ENCODE assay signal across 22 mouse cellular contexts in the genomic region with DNA sequence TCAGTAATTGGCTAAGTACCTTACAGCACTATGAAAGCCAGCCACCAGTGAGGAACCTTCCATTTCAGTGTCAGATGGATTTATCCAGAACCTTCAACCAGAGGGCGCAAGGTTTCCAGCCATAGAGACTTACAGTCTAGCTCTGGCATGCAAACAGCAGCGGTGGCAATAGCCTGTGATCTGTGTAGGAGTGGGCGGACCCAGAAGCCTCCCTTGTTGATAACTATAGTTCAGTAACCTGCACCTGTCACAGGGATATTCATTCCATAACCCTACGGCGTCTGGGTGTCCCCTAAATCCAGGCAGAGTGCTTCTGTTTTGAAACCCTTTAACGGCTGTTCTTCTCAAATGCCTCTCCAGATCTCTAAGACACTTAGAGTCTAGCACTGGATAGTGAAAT. TPM values are rescaled to one million over a fixed set of nuclear protein-coding genes. Genes with fewer than 3 reads are reported as not detected.
DNase-seq lines count a peak whose midpoint lies in the region; ATAC-seq and TF ChIP-seq lines count a peak whose summit lies in the region.
"Had no signal": no experiment of that assay in that cellular context is flagged by ENCODE, and none has a peak within 500 bp of the region (broad histone marks: within the 10 kb centered on the region; RNA-seq: fewer than 3 reads in every experiment).

No protein-coding gene starts in this region.

- 64% methylated on average over 6 of the region's 6 CpGs for whole genome bisulfite sequencing in heart, postnatal 0 days
- WGBS in liver, embryonic 14.5 days (ENCODE audit: insufficient replicate concordance) = 69% methylated on average over 6 of the region's 6 CpGs
- WGBS in liver, embryonic 11.5 days = 75% methylated on average over 6 of the region's 6 CpGs
- 22% methylated on average over 6 of the region's 6 CpGs for WGBS in small intestine, adult 2 months
- WGBS in forebrain, embryonic 12.5 days = 88% methylated on average over 6 of the region's 6 CpGs

- TF ChIP-seq EP300 in heart, postnatal 0 days (IDR thresholded peaks at IDR 0.05; ENCODE audit: low read depth) = no peak
- no peak for TF ChIP-seq EP300 in liver, embryonic 14.5 days (IDR thresholded peaks at IDR 0.05; ENCODE audit: low read depth)

- H3K4me3 ChIP-seq in heart, postnatal 0 days (ENCODE audit: low read depth, low read length) = no peak overlapping the region
- no peak overlapping the region for H3K4me3 ChIP-seq in liver, embryonic 14.5 days (ENCODE audit: insufficient read depth in 1 of 2, low read depth in 2 of 2, low read length in 2 of 2)
- no peak overlapping the region for H3K4me3 ChIP-seq in liver, embryonic 11.5 days (ENCODE audit: low read depth, low read length)
- no peak overlapping the region for H3K4me3 ChIP-seq in small intestine, adult 2 months (ENCODE audit: low read depth, low read length)
- no peak overlapping the region for H3K4me3 ChIP-seq in forebrain, embryonic 12.5 days (replicated peaks)
- H3K4me3 ChIP-seq: embryonic facial prominence, embryonic 15.5 days; erythroblast, embryonic 14.5 days; forebrain, embryonic 10.5 days; forebrain, embryonic 15.5 days; heart, embryonic 13.5 days; hindbrain, embryonic 13.5 days had no signal

- intact Hi-C loops in heart, postnatal 14 days (cut with DNase I) = no loop called here

- no peak for ATAC-seq in heart, postnatal 0 days (ENCODE audit: insufficient read depth, low read depth)
- ATAC-seq in liver, embryonic 14.5 days (ENCODE audit: insufficient read depth) = no peak
- ATAC-seq in liver, embryonic 11.5 days (replicated peaks; ENCODE audit: low FRiP score) = no peak
- ATAC-seq in forebrain, embryonic 12.5 days (ENCODE audit: low FRiP score) = no peak
- ATAC-seq: forebrain, embryonic 15.5 days; hindbrain, postnatal 0 days had no signal

- H3K9me3 ChIP-seq in heart, postnatal 0 days (replicated peaks; ENCODE audit: control insufficient read depth, low read length) = no peaks in the 10 kb centered on the region
- no peaks in the 10 kb centered on the region for H3K9me3 ChIP-seq in liver, embryonic 14.5 days (ENCODE audit: control insufficient read depth, low read length)
- H3K9me3 ChIP-seq in liver, embryonic 11.5 days (ENCODE audit: control insufficient read depth, low read length) = no peaks in the 10 kb centered on the region
- no peaks in the 10 kb centered on the region for H3K9me3 ChIP-seq in forebrain, embryonic 12.5 days
- H3K9me3 ChIP-seq: embryonic facial prominence, embryonic 15.5 days; forebrain, embryonic 10.5 days; forebrain, embryonic 15.5 days; G1E; heart, embryonic 13.5 days; hindbrain, embryonic 13.5 days had no signal

- no peak overlapping the region for H3K9ac ChIP-seq in heart, postnatal 0 days (replicated peaks; ENCODE audit: low read depth, low read length)
- no peak overlapping the region for H3K9ac ChIP-seq in liver, embryonic 14.5 days (replicated peaks)
- no peak overlapping the region for H3K9ac ChIP-seq in liver, embryonic 11.5 days (ENCODE audit: low read depth, low read length)
- H3K9ac ChIP-seq in forebrain, embryonic 12.5 days = no peak overlapping the region
- H3K9ac ChIP-seq: embryonic facial prominence, embryonic 15.5 days; forebrain, embryonic 15.5 days; heart, embryonic 13.5 days; hindbrain, embryonic 13.5 days had no signal

- H3K36me3 ChIP-seq in heart, postnatal 0 days (replicated peaks; ENCODE audit: control insufficient read depth, insufficient read depth, low read length) = 0 out of 2 replicates have a peak, but pooled peaks cover 3% of the 10 kb centered on the region
- no peaks in the 10 kb centered on the region for H3K36me3 ChIP-seq in liver, embryonic 14.5 days (replicated peaks; ENCODE audit: control insufficient read depth, insufficient read depth, low read depth)
- H3K36me3 ChIP-seq in liver, embryonic 11.5 days (ENCODE audit: control insufficient read depth, insufficient read depth, low read length) = no peaks in the 10 kb centered on the region; the same call in 1 of the 2 replicates
- peaks cover 2% of the 10 kb centered on the region; the same call in 1 of the 2 replicates for H3K36me3 ChIP-seq in small intestine, adult 2 months (ENCODE audit: control insufficient read depth, insufficient read depth, low read length)
- no peaks in the 10 kb centered on the region for H3K36me3 ChIP-seq in forebrain, embryonic 12.5 days (replicated peaks)

- peak; percentile 21; the same call in 1 of the 2 replicates for TF ChIP-seq CTCF in heart, postnatal 0 days (IDR thresholded peaks at IDR 0.05; ENCODE audit: low read depth)
- peak; percentile 13; the same call in 1 of the 2 replicates for TF ChIP-seq CTCF in liver, embryonic 14.5 days (IDR thresholded peaks at IDR 0.05; ENCODE audit: low read depth)
- TF ChIP-seq CTCF in small intestine, adult 2 months (IDR thresholded peaks at IDR 0.05; ENCODE audit: extremely low read depth, insufficient read length, insufficient replicate concordance, low read depth, low read length) = peak; percentile 25; the same call in 1 of the 2 replicates

- no peak overlapping the region for H3K27ac ChIP-seq in heart, postnatal 0 days (ENCODE audit: low read depth)
- H3K27ac ChIP-seq in liver, embryonic 14.5 days = no peak overlapping the region
- H3K27ac ChIP-seq in liver, embryonic 11.5 days (ENCODE audit: low read depth, low read length) = no peak overlapping the region
- no peak overlapping the region for H3K27ac ChIP-seq in small intestine, adult 2 months (ENCODE audit: insufficient read depth, low read depth, low read length)
- no peak overlapping the region for H3K27ac ChIP-seq in forebrain, embryonic 12.5 days
- H3K27ac ChIP-seq: embryonic facial prominence, embryonic 15.5 days; forebrain, embryonic 10.5 days; forebrain, embryonic 15.5 days; heart, embryonic 13.5 days; hindbrain, embryonic 13.5 days; hindbrain, postnatal 0 days had no signal

- DNase-seq in heart, postnatal 0 days (ENCODE audit: low spot score) = no peak
- no peak for DNase-seq in heart, postnatal 14 days
- no peak for DNase-seq in liver, embryonic 14.5 days (ENCODE audit: low read depth in 3 of 3, low spot score in 3 of 3)
- no peak for DNase-seq in liver, embryonic 11.5 days (ENCODE audit: low spot score)
- DNase-seq in testis, postnatal 10 days (ENCODE audit: low spot score) = peak; percentile 49
- DNase-seq in testis, postnatal 14 days (ENCODE audit: low spot score) = no peak
- DNase-seq: adrenal gland, postnatal 10 days; cerebellum, adult 11 months; cerebellum, adult 8-10 months; cerebellum, postnatal 14 days; gastrocnemius, postnatal 10 days; heart, postnatal 10 days had no signal

- no peak for TF ChIP-seq POLR2A in small intestine, adult 2 months (IDR thresholded peaks at IDR 0.05; ENCODE audit: low read depth, low read length)

- no peak overlapping the region for H3K4me2 ChIP-seq in heart, postnatal 0 days (ENCODE audit: low read depth, low read length)
- H3K4me2 ChIP-seq in liver, embryonic 14.5 days (ENCODE audit: low read depth) = no peak overlapping the region
- H3K4me2 ChIP-seq in liver, embryonic 11.5 days = no peak overlapping the region
- no peak overlapping the region for H3K4me2 ChIP-seq in forebrain, embryonic 12.5 days
- H3K4me2 ChIP-seq: embryonic facial prominence, embryonic 15.5 days; forebrain, embryonic 15.5 days; heart, embryonic 13.5 days; hindbrain, embryonic 13.5 days had no signal

- no peaks in the 10 kb centered on the region for H3K27me3 ChIP-seq in heart, postnatal 0 days (ENCODE audit: control insufficient read depth, insufficient read depth, low read length)
- H3K27me3 ChIP-seq in liver, embryonic 14.5 days (ENCODE audit: control insufficient read depth, insufficient read depth, low read length) = no peaks in the 10 kb centered on the region
- H3K27me3 ChIP-seq in liver, embryonic 11.5 days (replicated peaks; ENCODE audit: control insufficient read depth, insufficient read depth, low read length) = no peaks in the 10 kb centered on the region
- H3K27me3 ChIP-seq in small intestine, adult 2 months (ENCODE audit: control insufficient read depth, insufficient read depth, low read length) = no peaks in the 10 kb centered on the region
- H3K27me3 ChIP-seq in forebrain, embryonic 12.5 days = no peaks in the 10 kb centered on the region; the same call in 1 of the 2 replicates
- H3K27me3 ChIP-seq: embryonic facial prominence, embryonic 15.5 days; forebrain, embryonic 15.5 days; heart, embryonic 13.5 days; hindbrain, embryonic 13.5 days had no signal

- peaks cover 10% of the 10 kb centered on the region for H3K4me1 ChIP-seq in heart, postnatal 0 days (ENCODE audit: control insufficient read depth, insufficient read depth)
- H3K4me1 ChIP-seq in liver, embryonic 14.5 days (replicated peaks; ENCODE audit: control insufficient read depth in 2 of 2, insufficient read depth in 2 of 2, low read length in 1 of 2) = peaks cover 0 to 13% of the 10 kb centered on the region in 2 experiments; a peak in 2 of 4 replicates
- H3K4me1 ChIP-seq in liver, embryonic 11.5 days (replicated peaks; ENCODE audit: control insufficient read depth, insufficient read depth, low read length) = peaks cover 13% of the 10 kb centered on the region
- peaks cover under 1% of the 10 kb centered on the region; the same call in 1 of the 2 replicates for H3K4me1 ChIP-seq in small intestine, adult 2 months (ENCODE audit: control insufficient read depth, insufficient read depth, insufficient read length, low read length)
- no peaks in the 10 kb centered on the region for H3K4me1 ChIP-seq in forebrain, embryonic 12.5 days
- H3K4me1 ChIP-seq: embryonic facial prominence, embryonic 15.5 days; forebrain, embryonic 15.5 days; hindbrain, embryonic 13.5 days had no signal

RNA-seq across cellular contexts. Expression of a gene that starts 19.5 kb away (rescaled TPM):
- 23.7 and 24.3 TPM in 2 replicates for total RNA-seq in heart, postnatal 0 days (2014; rRNA removed; ENCODE audit: low replicate concordance)
- polyA plus RNA-seq in heart, postnatal 0 days (2015; fragmentation: Nextera tagmentation; extraction: Ambion mirVana) = 25.5 and 26.9 TPM in 2 replicates
- 10 to 100 TPM; 11.2 to 15.0 TPM for total RNA-seq in heart, postnatal 14 days (2021)
- 8.8 and 9.0 TPM in 2 replicates for polyA plus RNA-seq in liver, embryonic 14.5 days (2012; rRNA removed)
- 12.1 and 14.3 TPM in 2 replicates for polyA plus RNA-seq in liver, embryonic 14.5 days (2014; fragmentation: Nextera tagmentation; extraction: Ambion mirVana)
- 20.1 and 21.0 TPM in 2 replicates for polyA plus RNA-seq in liver, embryonic 11.5 days (2014; fragmentation: Nextera tagmentation; extraction: Ambion mirVana)
- 50.4 and 159 TPM in 2 replicates for polyA plus RNA-seq in small intestine, adult 2 months (2012; rRNA removed)
- 15.7 and 16.5 TPM in 2 replicates for polyA plus RNA-seq in forebrain, embryonic 12.5 days (2016; fragmentation: Nextera tagmentation; extraction: Ambion mirVana)

RNA-seq across cellular contexts. Expression of a gene that starts 24.1 kb away (rescaled TPM):
- 81.9 and 108 TPM in 2 replicates for total RNA-seq in heart, postnatal 0 days (2014; rRNA removed; ENCODE audit: low replicate concordance)
- polyA plus RNA-seq in heart, postnatal 0 days (2015; fragmentation: Nextera tagmentation; extraction: Ambion mirVana) = 46.4 and 48.9 TPM in 2 replicates
- total RNA-seq in heart, postnatal 14 days (2021) = 10 to 100 TPM; 26.8 to 30.4 TPM
- polyA plus RNA-seq in liver, embryonic 14.5 days (2012; rRNA removed) = 17.6 and 23.8 TPM in 2 replicates
- polyA plus RNA-seq in liver, embryonic 14.5 days (2014; fragmentation: Nextera tagmentation; extraction: Ambion mirVana) = 33.2 and 34.5 TPM in 2 replicates
- polyA plus RNA-seq in liver, embryonic 11.5 days (2014; fragmentation: Nextera tagmentation; extraction: Ambion mirVana) = 67.2 and 73.9 TPM in 2 replicates
- polyA plus RNA-seq in small intestine, adult 2 months (2012; rRNA removed) = 47.6 and 85.6 TPM in 2 replicates
- polyA plus RNA-seq in forebrain, embryonic 12.5 days (2016; fragmentation: Nextera tagmentation; extraction: Ambion mirVana) = 85.3 and 88.6 TPM in 2 replicates
